Mouse (Mus musculus) brown adipose tissue, adult 24 weeks (tissue): ENCODE measurements around the gene Gpr31b. TPM values are rescaled to one million over a fixed set of nuclear protein-coding genes. Genes with fewer than 3 reads are reported as not detected.
A peak's percentile ranks its signal among the peaks of the same experiment; 100 is the strongest.
"Not testable (repeated sequence)": the region's sequence is repeated elsewhere in the genome, so short reads cannot be mapped to it uniquely, and the experiment has no call there.

Experiments
- H3K27ac ChIP-seq: fragments of 200-500 bp; replicated peaks from 2 replicates; pipeline ENCODE4 v1.5.1; 2012; ENCODE audit warnings: low read depth, mild to moderate bottlenecking, low read length
- H3K4me1 ChIP-seq: fragments of 200-500 bp; 2 replicates; pipeline ENCODE4 v1.6.1; 2012; ENCODE audit warnings: low read length, mixed read lengths; ENCODE audit not compliant: control insufficient read depth, insufficient read depth, insufficient read length
- H3K4me3 ChIP-seq: fragments of 200-500 bp; 2 replicates; pipeline ENCODE4 v1.5.1; 2012; ENCODE audit warnings: low read depth, mild to moderate bottlenecking, low read length, moderate library complexity; ENCODE audit not compliant: insufficient read depth
- polyA plus RNA-seq: library from polyadenylated mRNA; stranded (reverse); fragments of >200 nt; gene quantifications from 2 replicates; pipeline ENCODE4 v1.2.4, GENCODE M21; 2012; ENCODE audit not compliant: missing spikeins, insufficient read depth, insufficient read length

Gene Gpr31b
- polyA plus RNA-seq, 1 experiment, result not detected

- Histone ChIP-seq H3K4me3 (peak overlapping the region; percentile 45), H3K4me1 (no peaks in the 10 kb centered on the region; the same call in 1 of the 2 replicates), H3K27ac (peak overlapping the region; percentile 76)
These were observed 45.1 kb downstream of the Gpr31b start for GRCm38 (mm10) chr17:13006984-13007383.

GRCm38 (mm10) chr17:13006546-13006945 lies 45.5 kb downstream of the Gpr31b start, which contains the start of gene Sod2:
Sod2 (plus strand) TSS chr17:13006846.
- Histone ChIP-seq H3K27ac (peak within 1 kb of the TSS; percentile 76), H3K4me3 (peak within 1 kb of the TSS; percentile 82)

GRCm38 (mm10) chr17:13004436-13004835 lies 47.7 kb downstream of the Gpr31b start:
- H3K4me1 ChIP-seq, H3K4me3 ChIP-seq, H3K27ac ChIP-seq: not testable (repeated sequence)

More at GRCm38 (mm10) chr17:13006546-13006945, 45.5 kb downstream of the Gpr31b start, which contains the start of gene Sod2:
- H3K4me1 ChIP-seq, result not testable (repeated sequence)

- H3K27ac ChIP-seq, result not testable (repeated sequence)
These were observed 49.9 kb downstream of the Gpr31b start for GRCm38 (mm10) chr17:13002243-13002642.

More at GRCm38 (mm10) chr17:13002243-13002642, 49.9 kb downstream of the Gpr31b start:
- H3K4me1 ChIP-seq, H3K4me3 ChIP-seq: not testable (repeated sequence)

Other genes with a start within 250 kb of the Gpr31b start
- gene Mas1, start 184.2 kb downstream of the Gpr31b start, polyA plus RNA-seq, result not detected in 2 replicates
- not detected in 2 replicates for gene Mrgprh, start 176.3 kb downstream of the Gpr31b start, polyA plus RNA-seq
- gene Pnldc1, start 142.1 kb downstream of the Gpr31b start, polyA plus RNA-seq, result 67.4 and 78.9 TPM in 2 replicates
- 154 and 194 TPM in 2 replicates for gene Tcp1, start 136.6 kb downstream of the Gpr31b start, polyA plus RNA-seq
- 135 and 149 TPM in 2 replicates for gene Mrpl18, start 136.0 kb downstream of the Gpr31b start, polyA plus RNA-seq
- 1.9 TPM in 1 of 2 replicates, not detected in the other for gene Acat3, start 111.7 kb downstream of the Gpr31b start, polyA plus RNA-seq
- gene Acat2, start 91.5 kb downstream of the Gpr31b start, polyA plus RNA-seq, result 236 TPM in 2 replicates
- 59.6 and 62.5 TPM in 2 replicates for gene Wtap, start 58.1 kb downstream of the Gpr31b start, polyA plus RNA-seq
- gene Sod2, start 45.5 kb downstream of the Gpr31b start, polyA plus RNA-seq, result 1,013 and 1,407 TPM in 2 replicates
- 0.91 TPM in 1 of 2 replicates, not detected in the other for gene Tcp10b, start 8.8 kb upstream of the Gpr31b start, polyA plus RNA-seq
- not detected in 2 replicates for gene Unc93a, start 79.5 kb upstream of the Gpr31b start, polyA plus RNA-seq
- not detected in 2 replicates for gene Smok2a, start 168.9 kb upstream of the Gpr31b start, polyA plus RNA-seq
- not detected in 2 replicates for gene Smok2b, start 178.0 kb upstream of the Gpr31b start, polyA plus RNA-seq